Mouse (Mus musculus): ENCODE measurements around the gene Nucb1.
"Not testable (repeated sequence)": the region's sequence is repeated elsewhere in the genome, so short reads cannot be mapped to it uniquely, and the experiment has no call there.

Gene Nucb1

DNA sequence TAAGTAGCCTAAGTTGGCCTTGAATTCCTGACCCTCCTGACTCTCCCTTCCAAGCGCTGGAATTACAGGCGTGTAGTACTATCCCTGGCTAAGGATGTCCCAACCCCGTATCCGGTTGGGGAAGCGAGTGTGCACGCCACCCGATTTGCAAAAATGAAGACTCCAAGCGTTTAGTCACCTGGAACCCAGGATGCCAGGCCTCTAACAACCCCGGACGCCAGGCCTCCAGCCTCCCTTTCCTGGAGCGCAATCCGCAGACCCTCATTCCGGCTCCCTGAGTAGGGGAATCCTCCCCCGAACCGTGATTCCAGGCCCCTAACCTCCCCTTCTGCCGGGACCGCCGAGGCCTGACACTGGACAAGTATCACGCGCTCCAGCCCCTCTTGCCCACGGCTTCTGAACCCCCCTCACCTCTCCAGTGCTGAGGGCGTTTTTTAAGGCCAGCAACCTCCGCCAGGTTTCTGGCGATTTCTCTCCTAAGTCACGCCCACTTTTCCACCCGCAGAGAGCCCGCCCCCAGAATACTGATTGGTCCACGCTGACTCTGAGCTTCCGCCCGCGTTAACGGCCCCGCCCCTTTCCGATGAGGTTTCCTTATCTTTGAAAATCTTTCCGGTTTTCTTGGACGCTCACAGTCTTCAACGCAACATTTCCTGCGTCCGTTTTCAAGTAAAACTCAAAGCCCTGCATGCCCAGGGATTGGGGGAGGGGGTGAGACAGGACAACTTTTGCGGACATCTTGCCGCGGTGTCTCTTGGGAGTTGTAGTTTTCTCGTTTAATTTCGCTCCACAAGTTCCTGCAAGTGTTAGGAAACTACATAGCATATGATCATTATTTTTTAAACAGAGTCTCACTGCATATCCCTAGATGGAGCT is at the start of gene Nucb1:
Gene Nucb1 (minus strand): TSS at position 495 of the 876 bp plus-strand sequence.
- DNase-seq (ENCODE audit: low read depth, low spot score), result peak; percentile 86

DNA sequence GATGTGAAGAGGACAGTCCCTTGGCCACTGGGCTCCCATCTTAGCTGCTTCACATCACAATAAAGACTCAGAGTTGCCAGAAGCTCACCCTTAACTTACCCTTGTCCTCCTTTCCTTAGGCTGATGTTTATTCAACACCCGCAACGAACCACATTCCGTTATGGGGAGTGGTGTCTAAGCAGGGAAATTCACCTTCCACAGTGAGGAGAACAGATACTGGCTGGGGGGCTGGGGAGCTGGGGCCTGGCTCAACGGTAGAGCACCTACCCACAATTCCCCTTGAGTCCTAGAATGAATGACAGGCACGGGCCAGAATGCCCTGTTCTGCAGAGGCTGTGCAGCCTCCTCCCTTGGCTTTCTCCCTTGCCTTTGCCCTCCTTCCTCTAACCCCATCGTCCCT is 48.7 kb upstream of the Nucb1 start:
- no peak for DNase-seq (ENCODE audit: low read depth, low spot score)

DNA sequence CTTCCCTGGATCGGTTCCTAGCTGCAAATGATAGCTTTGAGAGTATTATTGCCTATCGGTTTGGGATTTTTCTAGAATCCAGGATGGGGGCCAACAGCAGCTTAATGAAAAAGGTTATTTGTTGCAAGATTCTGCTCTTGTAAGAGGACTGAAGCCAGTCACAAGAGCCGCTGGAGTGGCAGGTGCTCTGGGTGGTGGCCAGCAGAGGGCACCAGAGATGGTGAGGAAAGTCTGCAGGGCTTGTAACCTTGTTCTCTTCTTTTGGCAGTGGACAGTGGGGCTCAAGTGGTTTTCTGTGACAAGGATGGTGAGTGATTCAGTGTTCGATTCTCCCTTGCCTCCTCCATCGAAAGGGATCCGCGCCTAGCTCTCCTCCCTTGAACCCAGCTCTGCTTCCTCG is 45.6 kb upstream of the Nucb1 start:
- DNase-seq (ENCODE audit: low read depth, low spot score), result peak; percentile 55

- no peak for DNase-seq (ENCODE audit: low read depth, low spot score)
These were observed 44.5 kb upstream of the Nucb1 start, which contains the start of gene Hsd17b14 for GRCm38 (mm10) chr7:45554744-45555143. Gene Hsd17b14, plus strand, starts transcription at chr7:45554893.

DNA sequence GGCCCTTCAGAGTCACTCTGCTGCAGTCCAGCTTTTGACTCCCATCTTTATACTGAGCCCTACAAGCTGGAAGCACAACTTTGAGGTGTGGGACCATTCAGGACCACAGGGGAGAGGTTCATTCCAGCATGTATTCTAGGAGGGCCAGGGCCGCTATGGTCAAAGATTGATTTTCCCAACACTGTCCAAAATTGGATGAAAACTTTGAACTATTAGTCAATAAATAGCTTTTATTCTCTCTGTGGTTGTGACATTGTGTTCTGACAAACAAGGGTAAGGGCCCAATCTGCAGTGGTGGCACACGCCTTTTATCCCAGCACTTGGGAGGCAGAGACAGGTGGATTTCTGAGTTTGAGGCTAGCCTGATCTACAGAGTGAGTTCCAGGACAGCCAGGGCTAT is 43.8 kb upstream of the Nucb1 start:
- DNase-seq (ENCODE audit: low read depth, low spot score), result no peak

- DNase-seq (ENCODE audit: low read depth, low spot score), result no peak
These were observed 43.3 kb upstream of the Nucb1 start for GRCm38 (mm10) chr7:45553519-45553918.

GRCm38 (mm10) chr7:45551512-45551883 is 41.3 kb upstream of the Nucb1 start:
- no peak for DNase-seq (ENCODE audit: low read depth, low spot score)

GRCm38 (mm10) chr7:45550821-45551511 is 40.8 kb upstream of the Nucb1 start:
- no peak for DNase-seq (ENCODE audit: low read depth, low spot score)

DNA sequence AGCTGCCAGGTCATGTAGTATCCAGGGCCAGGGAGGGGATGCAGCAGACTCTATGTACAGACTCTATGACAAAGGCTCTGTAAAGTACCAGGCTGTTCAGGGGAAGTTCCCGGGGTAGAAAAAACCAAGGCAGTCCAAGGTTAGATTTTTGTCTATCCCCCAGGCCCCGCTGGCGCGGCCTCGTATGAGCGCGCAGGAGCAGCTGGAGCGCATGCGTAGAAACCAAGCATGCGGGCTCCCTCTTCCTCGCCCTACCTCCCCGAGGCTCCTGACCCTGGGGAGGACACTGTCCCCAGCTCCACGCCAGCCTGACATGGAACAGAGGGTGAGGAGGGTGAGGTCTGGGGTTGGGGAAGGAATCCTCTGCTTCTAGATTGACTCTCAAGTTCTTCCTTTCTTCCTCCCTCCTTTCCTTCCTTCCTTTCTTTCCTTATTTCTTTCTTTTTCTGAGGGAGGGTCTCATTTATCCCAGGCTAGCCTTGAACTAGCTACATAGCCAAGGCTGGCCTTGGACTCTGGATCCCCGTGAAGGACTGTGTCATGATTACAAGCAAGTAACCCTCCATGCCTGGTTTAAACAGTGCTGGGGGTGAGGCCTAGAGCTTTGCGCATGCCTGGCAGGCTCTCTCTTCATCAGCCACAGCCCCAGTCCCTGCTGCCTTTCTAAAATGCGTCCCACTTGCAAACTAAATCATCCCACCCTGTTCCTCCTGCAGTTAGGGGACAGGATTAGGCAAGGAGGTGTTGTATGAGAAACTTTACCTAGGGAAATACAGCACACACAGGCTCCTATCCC is 39.6 kb upstream of the Nucb1 start:
- no peak for DNase-seq (ENCODE audit: low read depth, low spot score)

DNA sequence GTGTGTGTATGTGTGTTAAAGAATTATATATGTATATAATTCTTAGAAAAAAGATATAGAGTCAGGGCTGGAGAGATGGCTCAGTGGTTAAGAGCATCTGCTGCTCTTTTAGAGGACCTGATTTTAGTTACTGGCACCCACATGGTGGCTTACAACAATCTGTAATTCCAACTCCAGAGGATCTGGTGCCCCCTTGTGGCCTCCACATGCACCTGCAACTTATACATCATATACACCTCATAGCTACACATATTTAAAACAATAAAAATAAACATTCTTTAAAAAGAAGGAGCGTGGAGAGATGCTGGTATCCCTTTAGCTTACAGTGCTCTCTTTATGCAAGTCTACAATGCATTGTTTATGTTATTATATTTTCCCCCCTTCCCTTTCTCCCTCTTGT is 34.3 kb upstream of the Nucb1 start:
- no peak for DNase-seq (ENCODE audit: low read depth, low spot score)

DNA sequence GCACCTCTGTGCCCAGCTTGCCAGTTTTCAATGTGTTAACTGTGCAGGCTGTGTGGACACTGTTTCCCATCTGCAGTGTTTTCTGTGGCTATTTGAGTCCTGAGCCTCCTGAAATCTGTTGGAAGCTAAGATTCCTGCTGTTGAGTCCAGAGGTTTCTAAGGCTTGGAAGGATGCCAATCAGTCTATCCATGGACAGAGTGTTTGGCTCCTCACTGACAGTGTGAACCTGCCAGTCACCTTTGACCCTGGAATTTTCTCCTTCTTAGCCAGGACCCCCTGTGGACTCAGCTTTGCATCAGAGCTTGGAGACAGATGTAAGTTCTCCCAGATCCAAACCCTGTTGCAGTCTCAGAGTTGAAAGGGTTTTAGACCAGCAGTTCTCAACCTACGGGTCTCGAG is 30.0 kb upstream of the Nucb1 start:
- DNase-seq (ENCODE audit: low read depth, low spot score), result no peak

GRCm38 (mm10) chr7:45539095-45539494 is 28.9 kb upstream of the Nucb1 start:
- no peak for DNase-seq (ENCODE audit: low read depth, low spot score)

- DNase-seq (ENCODE audit: low read depth, low spot score), result peak; percentile 50
These were observed 28.2 kb upstream of the Nucb1 start for GRCm38 (mm10) chr7:45538163-45539041.

DNA sequence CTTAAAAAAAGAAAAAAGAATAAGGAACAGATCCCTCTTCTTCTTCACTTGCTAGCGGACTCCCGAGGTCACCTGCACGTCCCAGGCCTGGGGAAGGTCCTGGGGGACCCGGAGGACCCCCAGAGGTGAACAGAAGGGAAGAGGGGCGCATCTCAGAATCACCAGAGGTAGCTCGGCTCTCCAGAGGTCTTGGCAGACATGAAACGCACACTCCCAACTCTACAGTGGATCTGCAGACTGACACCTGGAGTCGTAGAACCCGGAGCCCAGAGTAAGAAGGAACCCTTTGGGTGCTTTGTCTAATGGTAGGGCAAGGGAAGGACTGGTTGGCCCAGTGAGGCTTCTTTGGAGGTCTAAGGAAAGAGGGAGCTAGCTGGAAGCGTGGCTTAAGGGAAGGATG is 27.4 kb upstream of the Nucb1 start:
- DNase-seq (ENCODE audit: low read depth, low spot score), result no peak

DNA sequence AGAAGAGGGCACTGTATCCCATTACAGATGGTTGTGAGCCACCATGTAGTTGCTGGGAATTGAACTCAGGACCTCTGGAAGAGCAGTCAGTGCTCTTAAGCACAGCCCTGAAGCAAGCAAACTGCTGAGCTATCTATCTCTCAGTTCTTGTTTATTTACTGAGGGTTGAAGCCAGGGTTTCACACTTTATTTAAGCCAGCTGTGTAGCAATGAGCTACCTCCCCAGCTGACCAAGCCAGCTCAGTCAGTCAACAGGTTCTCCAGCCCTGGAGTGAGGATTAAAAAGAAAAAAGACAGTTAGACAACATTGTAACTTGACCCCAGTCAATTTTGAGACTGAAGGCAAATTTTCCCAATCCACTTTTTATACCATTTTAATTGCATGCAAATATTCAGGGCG is 25.5 kb upstream of the Nucb1 start:
- DNase-seq (ENCODE audit: low read depth, low spot score), result no peak

GRCm38 (mm10) chr7:45530643-45531042 is 20.4 kb upstream of the Nucb1 start:
- DNase-seq (ENCODE audit: low read depth, low spot score), result no peak

DNA sequence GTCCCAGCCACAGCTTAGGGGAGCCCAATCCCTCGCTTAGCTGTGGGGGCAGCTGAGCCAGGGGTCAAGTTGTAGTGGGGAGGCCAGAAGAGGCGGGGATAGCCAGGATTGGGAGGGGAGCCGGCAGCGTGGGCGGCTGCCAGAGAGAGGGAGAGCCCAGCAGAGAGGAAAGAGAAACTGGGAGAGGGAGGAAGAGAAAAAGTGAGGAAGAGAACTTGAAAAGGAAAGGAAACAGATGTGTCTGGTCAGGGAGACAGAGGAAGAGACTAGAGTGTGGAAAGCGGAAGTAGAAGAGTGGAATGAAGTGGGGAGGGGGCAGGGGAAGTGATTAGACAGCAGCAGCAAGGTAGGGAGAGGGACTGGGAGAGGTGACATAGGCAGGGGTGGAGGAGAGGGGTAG is 19.3 kb upstream of the Nucb1 start:
- DNase-seq (ENCODE audit: low read depth, low spot score), result no peak

GRCm38 (mm10) chr7:45527169-45527568 is 17.0 kb upstream of the Nucb1 start:
- DNase-seq (ENCODE audit: low read depth, low spot score), result not testable (repeated sequence)

DNA sequence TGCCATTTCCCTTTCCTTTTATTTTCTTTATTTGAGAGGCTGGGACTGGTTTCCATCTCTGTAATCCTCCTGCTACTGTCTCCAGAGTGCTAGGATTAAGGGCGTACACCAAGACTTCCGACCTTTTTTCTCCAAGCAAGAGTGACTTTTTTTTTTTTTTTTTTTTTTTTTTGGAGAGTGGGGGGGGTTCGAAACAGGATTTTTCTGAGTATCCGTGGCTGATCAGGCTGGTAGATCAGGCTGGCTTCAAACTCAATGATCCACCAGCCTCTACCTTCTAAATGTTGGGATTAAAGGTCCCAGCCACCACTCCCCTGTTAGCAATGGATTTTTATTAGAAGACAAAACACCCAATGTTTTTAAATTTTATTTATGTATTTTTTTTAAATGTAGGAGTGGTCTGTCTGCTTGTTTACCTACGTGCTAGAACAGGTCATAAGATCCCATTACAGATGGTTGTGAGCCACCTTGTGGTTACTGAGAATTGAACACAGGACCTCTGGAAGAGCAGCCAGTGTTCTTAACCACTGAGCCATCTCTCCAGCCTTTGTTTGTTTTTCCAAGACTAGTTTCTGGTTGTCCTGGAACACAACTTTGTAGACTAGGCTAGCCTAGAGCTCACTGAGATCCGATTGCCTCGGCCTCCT is 16.4 kb upstream of the Nucb1 start:
- DNase-seq (ENCODE audit: low read depth, low spot score), result no peak

DNA sequence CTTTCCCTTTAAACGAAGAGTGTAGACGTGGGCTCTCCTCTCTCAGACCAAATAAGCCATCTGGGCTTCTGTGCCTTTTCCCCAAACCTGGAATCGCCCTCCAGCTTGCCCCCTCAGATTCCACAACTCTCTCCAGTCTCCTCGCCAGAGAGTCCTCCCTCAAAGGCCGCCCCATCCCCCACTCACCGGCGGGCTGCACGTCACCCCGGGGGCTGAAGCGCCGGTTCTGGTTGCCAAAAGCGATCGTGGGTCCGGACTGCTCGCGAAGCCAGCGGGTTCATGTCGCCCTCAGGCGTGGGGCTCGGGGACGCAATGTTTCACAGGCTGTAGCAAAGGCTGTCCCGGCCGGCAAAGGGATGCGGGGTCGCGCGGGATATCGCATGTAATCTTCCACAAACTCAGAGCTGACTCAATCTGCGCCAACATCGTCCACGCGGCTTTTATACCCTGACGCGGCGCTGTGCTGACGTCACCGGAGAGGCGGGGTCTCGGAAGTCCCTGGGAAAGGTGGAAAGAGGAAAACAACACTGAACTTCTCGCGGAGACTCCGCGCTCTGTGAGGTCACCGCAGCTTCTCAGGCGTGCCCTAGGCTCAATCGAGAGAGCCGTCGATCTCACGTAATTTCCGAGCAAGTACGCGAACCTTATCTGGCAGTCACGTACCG is 15.7 kb upstream of the Nucb1 start, which contains the start of the genes Ppp1r15a and Plekha4:
Gene Ppp1r15a (minus strand): TSS at position 460 of the 665 bp plus-strand sequence.
Gene Plekha4 (plus strand): TSS at position 522 of the 665 bp plus-strand sequence.
- peak; percentile 89 for DNase-seq (ENCODE audit: low read depth, low spot score)
